Mouse (Mus musculus) layer of hippocampus, adult 9-10 months (tissue): ENCODE measurements at regions not wholly inside any gene's neighbourhood (a gene's known extent, or its start where the extent isn't known, plus 50 kb on each side); places are given as distances from the start of the nearest gene placed in this dataset.

Source experiments
- DNase-seq: peaks from one replicate; pipeline ENCODE4 v3.0.0; 2022; ENCODE audit warnings: low spot score

- DNase-seq, result no peak
These were observed 395.0 kb upstream of the Spock3 start for GRCm38 (mm10) chr8:62555842-62556241.

GRCm38 (mm10) chr8:62575817-62576231, 375.0 kb upstream of the Spock3 start:
- DNase-seq, result no peak

GRCm38 (mm10) chr8:62599281-62599680, 351.5 kb upstream of the Spock3 start:
- DNase-seq, result no peak

GRCm38 (mm10) chr8:62606126-62606525, 344.7 kb upstream of the Spock3 start:
- DNase-seq, result peak; percentile 27

GRCm38 (mm10) chr8:62619992-62620391, 330.8 kb upstream of the Spock3 start:
- DNase-seq, result no peak

- DNase-seq, result no peak
These were observed 329.6 kb upstream of the Spock3 start for GRCm38 (mm10) chr8:62621176-62621575.
